Mouse (Mus musculus): ENCODE measurements at regions not wholly inside any gene's neighbourhood (a gene's known extent, or its start where the extent isn't known, plus 50 kb on each side); places are given as distances from the start of the nearest gene placed in this dataset.

DNA sequence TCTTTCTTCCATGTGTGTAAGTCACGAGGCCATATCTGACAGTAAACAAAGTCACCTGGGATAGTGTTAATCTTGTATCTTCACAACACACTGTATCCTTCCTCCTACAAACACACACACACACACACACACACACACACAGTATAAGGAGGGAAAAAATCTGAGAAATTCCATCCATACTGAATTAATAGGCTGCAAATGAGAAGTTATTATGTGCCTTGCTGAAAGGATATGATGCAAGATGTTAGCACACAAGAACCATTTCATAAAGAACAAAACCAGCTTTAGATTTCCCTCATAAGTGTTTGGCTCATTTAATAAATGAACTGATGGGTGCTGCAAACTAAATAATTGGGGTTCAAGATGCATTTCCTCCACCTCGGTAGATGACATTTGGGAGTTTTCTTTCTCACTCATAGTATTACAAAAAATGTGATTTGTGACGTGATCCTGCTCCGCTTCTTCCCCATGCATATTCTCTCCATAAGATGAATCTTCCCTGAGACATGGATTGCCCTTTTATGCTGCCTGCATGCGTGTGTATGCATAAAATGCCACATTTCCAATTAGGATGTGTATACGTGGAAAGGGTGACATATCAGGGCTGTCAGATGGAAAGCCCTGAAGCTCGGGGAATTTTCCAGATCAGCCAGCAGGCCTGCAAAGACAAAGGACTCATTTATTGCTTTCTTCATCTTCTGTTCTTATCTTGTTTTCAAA, 170.5 kb upstream of the Gpc6 start:
- no peak for DNase-seq
- no peaks in the 10 kb centered on the region for H3K36me3 ChIP-seq (ENCODE audit: control insufficient read depth, insufficient read depth, low read length)
- no peaks in the 10 kb centered on the region for H3K27me3 ChIP-seq (ENCODE audit: control insufficient read depth, insufficient read depth, low read length)
- no peak overlapping the region for H3K9ac ChIP-seq (ENCODE audit: low read depth, low read length)
- no peaks in the 10 kb centered on the region for H3K4me1 ChIP-seq (ENCODE audit: control insufficient read depth, insufficient read depth, low read length)
- H3K27ac ChIP-seq, result no peak overlapping the region
- no peak overlapping the region for H3K4me3 ChIP-seq
- intact Hi-C loops (cut with DNase I), result no loop called here
- no peaks in the 10 kb centered on the region for H3K79me2 ChIP-seq (replicated peaks; ENCODE audit: control insufficient read depth, insufficient read depth, low read length)
- 72% methylated on average over 7 of the region's 7 CpGs for WGBS
- TF ChIP-seq EP300 (IDR thresholded peaks at IDR 0.05; ENCODE audit: insufficient read depth, low read depth, low read length), result no peak
- TF ChIP-seq CTCF (IDR thresholded peaks at IDR 0.05), result no peak
- TF ChIP-seq POLR2A (IDR thresholded peaks at IDR 0.05; ENCODE audit: insufficient read depth, low read depth, low read length), result no peak

DNA sequence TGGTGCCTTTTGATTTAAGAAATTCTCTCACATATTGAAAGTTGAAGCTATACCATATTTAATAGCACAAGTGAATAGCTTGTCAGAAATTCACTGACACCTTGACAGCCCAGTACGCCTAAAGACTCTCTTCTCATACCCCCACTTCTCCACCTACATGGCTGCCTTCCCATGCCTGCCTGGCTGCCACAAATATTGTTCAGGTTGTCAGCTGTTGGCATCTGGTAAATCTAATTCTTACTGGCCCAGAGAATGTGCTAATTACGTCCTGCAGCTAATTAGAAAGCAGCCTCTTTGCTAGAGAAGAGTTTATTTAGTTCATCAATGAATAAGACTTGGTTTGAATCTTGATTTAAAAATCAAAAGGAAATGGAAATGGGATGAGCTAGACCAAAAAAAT, 163.7 kb upstream of the Gpc6 start:
- TF ChIP-seq POLR2A (IDR thresholded peaks at IDR 0.05; ENCODE audit: insufficient read depth, low read depth, low read length) (no peak), EP300 (IDR thresholded peaks at IDR 0.05; ENCODE audit: insufficient read depth, low read depth, low read length) (no peak), CTCF (IDR thresholded peaks at IDR 0.05) (no peak)
- 48% methylated on average over 2 of the region's 2 CpGs for WGBS
- Histone ChIP-seq H3K4me1 (ENCODE audit: control insufficient read depth, insufficient read depth, low read length) (no peaks in the 10 kb centered on the region), H3K27me3 (ENCODE audit: control insufficient read depth, insufficient read depth, low read length) (no peaks in the 10 kb centered on the region), H3K9ac (ENCODE audit: low read depth, low read length) (no peak overlapping the region), H3K79me2 (replicated peaks; ENCODE audit: control insufficient read depth, insufficient read depth, low read length) (no peaks in the 10 kb centered on the region), H3K27ac (no peak overlapping the region), H3K36me3 (ENCODE audit: control insufficient read depth, insufficient read depth, low read length) (no peaks in the 10 kb centered on the region), H3K4me3 (no peak overlapping the region)
- intact Hi-C loops (cut with DNase I), result no loop called here
- no peak for DNase-seq

DNA sequence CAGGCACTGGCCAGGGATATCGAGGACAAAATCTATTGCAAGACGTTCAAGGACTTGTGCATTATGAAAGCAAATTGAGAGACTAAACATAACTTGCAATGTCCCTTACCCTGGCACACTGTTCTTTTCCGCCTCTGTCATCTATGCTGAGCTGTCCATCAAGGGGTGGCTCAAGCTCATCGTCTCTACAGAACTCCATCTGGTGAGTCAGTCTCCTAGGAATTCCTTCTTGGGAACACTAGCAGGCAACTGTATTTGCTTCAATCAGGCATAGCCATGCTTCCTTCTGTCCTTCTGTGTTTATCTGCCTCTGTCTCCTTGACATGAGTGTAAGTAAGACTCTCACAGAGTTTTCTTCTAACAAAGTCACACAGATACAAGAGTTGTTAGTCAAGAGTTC, 154.0 kb upstream of the Gpc6 start:
- H3K36me3 ChIP-seq (ENCODE audit: control insufficient read depth, insufficient read depth, low read length), result no peaks in the 10 kb centered on the region
- H3K4me1 ChIP-seq (ENCODE audit: control insufficient read depth, insufficient read depth, low read length), result no peaks in the 10 kb centered on the region
- intact Hi-C loops (cut with DNase I), result no loop called here
- H3K9ac ChIP-seq (ENCODE audit: low read depth, low read length), result no peak overlapping the region
- no peak for DNase-seq
- TF ChIP-seq POLR2A (IDR thresholded peaks at IDR 0.05; ENCODE audit: insufficient read depth, low read depth, low read length) (no peak), CTCF (IDR thresholded peaks at IDR 0.05) (no peak), EP300 (IDR thresholded peaks at IDR 0.05; ENCODE audit: insufficient read depth, low read depth, low read length) (no peak)
- WGBS, result 67% methylated on average over 4 of the region's 4 CpGs
- no peak overlapping the region for H3K27ac ChIP-seq
- no peaks in the 10 kb centered on the region for H3K27me3 ChIP-seq (ENCODE audit: control insufficient read depth, insufficient read depth, low read length)
- no peaks in the 10 kb centered on the region for H3K79me2 ChIP-seq (replicated peaks; ENCODE audit: control insufficient read depth, insufficient read depth, low read length)
- H3K4me3 ChIP-seq, result no peak overlapping the region

DNA sequence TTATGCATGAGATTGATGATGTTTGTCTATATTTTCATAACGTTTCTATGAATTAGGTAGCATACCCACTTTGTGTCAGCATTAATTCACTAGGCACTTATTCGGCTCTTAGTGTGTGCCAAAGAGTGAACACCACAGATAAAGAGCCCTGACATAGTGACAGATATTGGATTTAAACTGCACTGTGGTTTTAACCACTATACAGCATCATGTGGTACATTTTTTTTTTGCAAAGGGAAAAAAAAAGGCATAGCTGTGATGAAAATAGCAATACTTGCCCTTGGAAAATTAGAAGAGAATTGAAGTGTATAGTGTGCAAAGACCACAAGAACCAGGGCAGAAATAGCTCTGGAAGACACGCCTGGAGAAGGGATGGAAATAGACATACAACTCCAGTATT, 153.4 kb upstream of the Gpc6 start:
- no peak overlapping the region for H3K27ac ChIP-seq
- TF ChIP-seq POLR2A (IDR thresholded peaks at IDR 0.05; ENCODE audit: insufficient read depth, low read depth, low read length) (no peak), EP300 (IDR thresholded peaks at IDR 0.05; ENCODE audit: insufficient read depth, low read depth, low read length) (no peak), CTCF (IDR thresholded peaks at IDR 0.05) (no peak)
- 71% methylated on average over 3 of the region's 3 CpGs for WGBS
- no peak overlapping the region for H3K9ac ChIP-seq (ENCODE audit: low read depth, low read length)
- no peaks in the 10 kb centered on the region for H3K79me2 ChIP-seq (replicated peaks; ENCODE audit: control insufficient read depth, insufficient read depth, low read length)
- no peak overlapping the region for H3K4me3 ChIP-seq
- intact Hi-C loops (cut with DNase I), result no loop called here
- no peaks in the 10 kb centered on the region for H3K36me3 ChIP-seq (ENCODE audit: control insufficient read depth, insufficient read depth, low read length)
- no peaks in the 10 kb centered on the region for H3K27me3 ChIP-seq (ENCODE audit: control insufficient read depth, insufficient read depth, low read length)
- no peak for DNase-seq
- no peaks in the 10 kb centered on the region for H3K4me1 ChIP-seq (ENCODE audit: control insufficient read depth, insufficient read depth, low read length)

DNA sequence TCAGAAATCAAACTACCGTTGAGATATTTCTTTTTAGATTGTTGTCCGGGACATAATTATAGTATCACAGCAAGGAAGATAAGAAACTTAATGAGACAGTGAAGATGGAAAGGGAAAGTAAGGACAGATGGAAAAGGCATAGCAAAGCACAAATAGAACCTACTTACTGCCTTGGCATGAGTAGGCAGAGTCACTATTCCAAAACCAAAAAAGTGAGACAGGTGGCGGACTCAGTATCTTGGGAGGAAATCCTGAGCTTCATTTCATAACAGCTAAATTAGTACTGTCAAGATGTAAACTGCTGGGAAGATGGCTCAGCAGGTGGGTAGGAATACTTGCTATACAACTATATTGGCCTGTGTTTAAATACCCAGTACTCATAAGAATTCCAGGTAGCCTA, 145.5 kb upstream of the Gpc6 start:
- Histone ChIP-seq H3K4me1 (ENCODE audit: control insufficient read depth, insufficient read depth, low read length) (no peaks in the 10 kb centered on the region), H3K4me3 (no peak overlapping the region), H3K36me3 (ENCODE audit: control insufficient read depth, insufficient read depth, low read length) (no peaks in the 10 kb centered on the region), H3K27me3 (ENCODE audit: control insufficient read depth, insufficient read depth, low read length) (no peaks in the 10 kb centered on the region), H3K27ac (no peak overlapping the region), H3K9ac (ENCODE audit: low read depth, low read length) (no peak overlapping the region), H3K79me2 (replicated peaks; ENCODE audit: control insufficient read depth, insufficient read depth, low read length) (no peaks in the 10 kb centered on the region)
- 82% methylated on average over 3 of the region's 3 CpGs for WGBS
- intact Hi-C loops (cut with DNase I), result no loop called here
- no peak for DNase-seq
- TF ChIP-seq POLR2A (IDR thresholded peaks at IDR 0.05; ENCODE audit: insufficient read depth, low read depth, low read length) (no peak), EP300 (IDR thresholded peaks at IDR 0.05; ENCODE audit: insufficient read depth, low read depth, low read length) (no peak), CTCF (IDR thresholded peaks at IDR 0.05) (no peak)

DNA sequence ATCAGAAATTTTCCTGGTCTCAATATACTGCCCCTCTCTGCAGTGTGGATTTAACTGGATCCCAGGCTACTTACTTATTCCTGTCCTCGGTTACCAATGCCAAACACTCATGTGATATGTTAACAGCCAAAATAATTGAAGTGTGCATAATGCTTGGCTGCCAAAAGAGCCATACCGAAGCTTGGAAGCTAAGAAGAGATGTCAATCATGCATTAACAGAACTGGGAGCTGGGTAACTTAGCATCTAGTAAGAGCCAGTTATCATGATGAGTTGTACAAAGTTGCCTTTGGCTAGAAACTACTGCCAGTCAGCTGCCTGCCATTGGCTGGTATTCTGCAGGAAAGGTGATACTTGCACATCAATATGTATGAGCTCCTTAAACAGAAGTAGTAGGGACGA, 141.3 kb upstream of the Gpc6 start:
- WGBS, result 43% methylated on average over 3 of the region's 3 CpGs
- Histone ChIP-seq H3K79me2 (replicated peaks; ENCODE audit: control insufficient read depth, insufficient read depth, low read length) (no peaks in the 10 kb centered on the region), H3K4me3 (no peak overlapping the region), H3K4me1 (ENCODE audit: control insufficient read depth, insufficient read depth, low read length) (no peaks in the 10 kb centered on the region), H3K27me3 (ENCODE audit: control insufficient read depth, insufficient read depth, low read length) (no peaks in the 10 kb centered on the region), H3K36me3 (ENCODE audit: control insufficient read depth, insufficient read depth, low read length) (no peaks in the 10 kb centered on the region), H3K27ac (no peak overlapping the region), H3K9ac (ENCODE audit: low read depth, low read length) (no peak overlapping the region)
- no peak for TF ChIP-seq POLR2A (IDR thresholded peaks at IDR 0.05; ENCODE audit: insufficient read depth, low read depth, low read length)
- TF ChIP-seq EP300 (IDR thresholded peaks at IDR 0.05; ENCODE audit: insufficient read depth, low read depth, low read length), result no peak
- TF ChIP-seq CTCF (IDR thresholded peaks at IDR 0.05), result no peak
- intact Hi-C loops (cut with DNase I), result no loop called here
- no peak for DNase-seq

All from heart, adult 2 months (tissue).